Mouse (Mus musculus) mature B cell (primary cell): ENCODE data around the gene Washc3.

ENCODE experiments used
- in situ Hi-C: fragments of 300-500 bp; cut with MboI; formaldehyde crosslinking; loops from 2 replicates; pipeline ENCODE4 v1.14.3; 2019

The Washc3 gene

DNA sequence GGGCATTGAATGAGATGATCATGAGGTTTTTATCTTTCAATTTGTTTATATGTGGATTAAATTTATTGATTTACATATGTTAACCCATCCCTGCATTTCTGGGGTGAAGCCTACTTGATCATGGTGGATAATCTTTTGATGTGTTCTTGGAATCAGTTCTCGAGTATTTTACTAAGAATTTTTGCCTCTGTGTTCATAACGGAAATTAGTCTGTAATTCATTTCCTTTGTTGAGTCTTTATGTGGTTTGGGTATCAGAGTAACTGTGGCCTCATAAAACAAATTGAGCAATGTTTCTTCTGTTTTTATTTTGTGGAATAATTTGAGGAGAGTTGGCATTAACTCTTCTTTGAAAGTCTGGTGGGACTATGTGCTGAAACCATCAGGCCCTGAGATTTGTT is 54.7 kb downstream of the Washc3 start:
- in situ Hi-C loops = no loop called here

DNA sequence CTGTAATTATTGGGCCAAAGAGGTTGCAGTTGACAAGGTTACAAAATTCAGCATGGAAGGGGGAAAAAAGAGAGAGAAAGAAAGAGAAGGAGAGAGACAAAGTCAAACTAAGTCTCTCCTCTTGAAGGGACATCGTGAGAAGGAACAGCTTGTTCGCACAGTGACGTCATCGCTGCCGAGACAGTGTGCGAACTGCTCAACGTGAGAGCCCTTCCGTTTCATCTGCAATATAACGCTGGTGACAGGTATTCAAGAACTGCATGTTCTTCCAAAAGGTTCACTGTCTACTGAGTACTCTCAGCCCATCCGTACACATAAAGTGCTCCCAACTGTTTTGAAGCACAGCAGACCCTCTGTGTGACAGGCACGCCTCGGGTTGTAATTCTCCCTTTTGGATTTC is 59.4 kb downstream of the Washc3 start:
- in situ Hi-C loops = no loop called here

DNA sequence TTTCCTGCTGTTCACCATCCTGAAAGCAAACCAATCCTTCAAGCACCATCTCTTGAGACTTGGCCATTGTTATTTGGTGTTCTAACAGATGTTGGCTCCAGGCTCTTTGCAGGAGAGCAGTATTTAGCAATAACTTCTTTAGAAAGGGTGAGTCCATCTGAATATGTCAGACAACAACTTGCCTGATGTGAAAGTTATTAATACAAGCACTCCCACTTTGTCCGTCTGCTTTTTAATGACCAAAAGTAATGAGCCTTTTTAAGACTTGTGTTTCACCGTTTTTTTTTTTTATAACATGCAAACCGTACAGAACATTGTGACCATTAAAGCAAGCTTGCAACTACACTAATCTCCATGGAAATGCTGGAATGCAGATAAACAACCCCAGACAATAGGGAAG is 60.3 kb downstream of the Washc3 start:
- in situ Hi-C loops = no loop called here

DNA sequence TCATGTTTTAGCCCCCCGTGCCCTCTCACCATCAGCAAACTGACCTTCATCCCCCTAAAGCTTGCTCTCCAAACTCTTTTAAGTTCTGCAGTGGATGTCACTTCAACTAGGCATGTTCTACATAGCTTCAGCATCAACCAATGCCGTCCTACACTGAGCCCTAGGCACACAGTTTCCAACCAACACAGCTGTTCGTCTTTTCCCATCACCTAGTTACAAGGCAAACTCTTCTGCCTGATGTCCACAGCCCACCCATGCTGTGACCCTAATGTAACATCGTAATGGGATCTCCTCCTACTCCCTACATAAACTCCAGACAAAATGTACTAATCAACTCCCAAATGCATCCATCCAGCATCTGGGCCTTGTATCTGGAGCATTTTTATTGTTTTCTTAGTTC is 62.5 kb downstream of the Washc3 start:
- in situ Hi-C loops = no loop called here

DNA sequence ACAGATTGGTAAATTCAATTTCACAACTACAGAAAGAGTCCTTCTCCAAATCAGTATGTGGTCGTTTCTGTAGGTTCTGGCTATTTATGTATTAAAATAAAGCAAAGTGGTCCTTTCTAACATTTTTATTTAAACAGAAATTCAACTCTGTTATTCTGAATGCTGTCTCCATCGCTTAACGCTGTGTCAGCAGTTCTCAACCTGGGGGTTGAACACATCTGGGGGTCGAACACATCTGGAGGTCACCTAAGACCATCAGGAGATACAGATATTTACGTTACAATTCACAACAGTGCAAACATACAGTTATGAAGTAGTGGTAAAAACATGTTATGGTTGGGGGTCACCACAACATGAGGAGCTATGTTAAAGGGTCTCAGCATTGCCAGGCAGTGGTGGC is 73.2 kb downstream of the Washc3 start:
- in situ Hi-C loops = no loop called here

DNA sequence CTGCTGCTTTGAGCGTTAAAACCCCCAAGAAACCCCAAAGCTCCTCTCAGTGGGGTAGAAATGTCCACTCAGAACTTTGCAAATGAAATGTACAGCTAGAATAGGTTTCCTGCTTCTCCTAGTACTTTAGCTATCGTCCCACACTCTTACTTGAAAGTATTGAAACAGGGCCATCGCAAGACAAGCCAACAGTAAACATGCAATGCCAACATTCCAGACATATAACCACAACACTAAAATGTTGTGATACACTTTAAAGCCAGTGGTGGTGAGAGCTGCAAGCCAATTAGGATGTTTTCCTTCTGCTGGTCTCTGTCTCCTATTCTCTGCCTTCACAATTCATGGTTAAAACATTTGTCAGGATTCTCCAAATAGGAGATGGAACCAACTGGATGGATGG is 80.8 kb downstream of the Washc3 start:
- in situ Hi-C loops = no loop called here

DNA sequence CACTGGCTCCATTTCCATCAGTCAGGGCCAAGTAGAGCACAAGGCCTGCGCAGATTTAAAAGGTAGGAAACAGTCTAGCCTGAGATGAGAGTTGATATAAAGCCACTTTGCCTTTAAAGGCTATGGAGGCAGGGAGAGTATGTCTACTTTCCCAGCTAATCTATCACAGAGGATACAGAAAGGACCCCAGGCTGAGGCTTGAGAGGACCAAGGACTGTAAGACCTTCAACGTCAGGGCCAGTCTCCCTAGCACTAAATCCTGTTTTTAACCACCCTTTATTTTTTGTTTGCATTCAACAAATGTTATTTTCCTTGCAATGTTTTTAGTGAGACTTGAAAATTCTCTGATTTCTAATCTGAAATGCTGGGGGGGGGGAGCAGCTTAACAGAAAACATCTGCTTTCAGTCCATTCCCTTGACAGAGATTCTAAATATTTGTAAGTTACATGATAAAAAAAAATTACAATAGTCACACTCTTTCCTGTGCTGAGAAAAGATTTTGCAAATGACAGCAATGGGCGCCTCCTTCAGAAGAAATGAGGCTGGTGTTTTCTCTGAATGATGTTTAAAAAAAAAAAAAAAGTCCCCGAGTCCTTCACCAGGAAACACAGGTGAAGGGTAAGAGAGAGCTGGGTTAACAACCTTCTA is 83.6 kb downstream of the Washc3 start:
- in situ Hi-C loops = no loop called here

DNA sequence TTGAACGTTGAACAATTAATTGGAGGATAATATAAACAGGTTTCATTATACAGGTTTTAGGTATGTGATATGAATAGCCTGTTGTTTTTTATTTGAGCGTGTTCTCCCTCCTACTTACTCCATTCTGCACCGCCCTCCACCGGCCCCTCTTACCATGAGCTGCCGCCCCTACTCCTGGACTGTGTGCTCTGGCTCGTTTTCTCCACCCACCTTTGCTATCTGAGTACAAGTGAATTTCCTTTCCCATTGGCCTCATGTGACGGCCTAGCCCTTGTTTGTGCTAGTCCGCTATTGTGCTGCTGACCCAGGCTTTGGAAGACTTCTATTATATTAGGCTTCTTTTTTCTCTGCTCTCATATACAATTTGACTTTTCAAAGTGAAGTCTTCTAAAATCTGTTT is 86.4 kb downstream of the Washc3 start:
- in situ Hi-C loops = no loop called here

DNA sequence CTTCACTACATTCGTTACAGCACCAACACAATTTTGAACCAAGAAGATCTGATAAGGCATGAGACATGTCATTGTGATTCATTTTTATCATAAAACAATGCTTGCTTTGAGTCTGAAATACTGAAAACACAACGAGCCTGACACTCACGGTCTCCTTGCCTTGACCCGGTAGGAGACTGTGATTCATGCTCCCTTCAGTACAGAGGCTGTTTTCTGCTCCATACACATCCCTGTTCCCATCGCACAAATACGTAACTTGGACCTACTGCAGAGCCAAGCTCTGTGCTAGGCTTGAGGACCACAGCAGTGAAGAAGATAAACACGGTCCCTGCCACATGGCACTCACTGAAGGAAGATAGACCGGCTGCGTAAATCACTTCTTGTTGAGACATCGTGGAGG is 87.2 kb downstream of the Washc3 start:
- in situ Hi-C loops = no loop called here

DNA sequence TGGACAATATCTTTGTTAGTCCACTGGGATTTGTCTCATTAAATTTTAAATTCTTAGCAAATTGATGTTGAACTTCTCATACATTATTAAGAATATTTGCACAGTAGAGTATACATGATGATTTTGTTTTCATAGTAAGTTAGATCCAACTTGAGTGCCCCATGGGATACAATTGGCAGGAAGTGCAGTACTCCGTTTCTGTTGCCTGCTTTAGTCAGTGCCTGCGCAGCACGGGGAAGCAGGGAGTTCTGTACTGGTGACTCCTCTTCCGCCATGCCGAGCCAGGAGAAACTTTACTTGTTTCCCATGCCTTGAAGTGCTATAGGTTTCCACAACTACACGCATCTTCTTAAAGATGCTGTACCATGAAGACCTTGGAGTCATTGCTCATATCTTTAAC is 94.2 kb downstream of the Washc3 start:
- in situ Hi-C loops = no loop called here
